Mouse (Mus musculus) bone marrow, adult 2 months (tissue): ENCODE data around the gene Scn8a.

Source experiments
- CTCF ChIP-seq: fragments of 200-500 bp; IDR thresholded peaks from 2 replicates; pipeline ENCODE4 v1.5.1; 2011; ENCODE audit warnings: low read length, control low read depth; ENCODE audit not compliant: control insufficient read depth, insufficient read depth
- POLR2A ChIP-seq: fragments of 200-500 bp; IDR thresholded peaks from 2 replicates; pipeline ENCODE4 v1.6.1; 2011; ENCODE audit warnings: low read depth, mild to moderate bottlenecking, control low read depth, low read length, borderline replicate concordance; ENCODE audit not compliant: control insufficient read depth

- TF ChIP-seq POLR2A (no peak), CTCF (no peak)
These were observed 8.8 kb upstream of the Scn8a start for GRCm38 (mm10) chr15:100860856-100861255.
